Mouse (Mus musculus) testis, adult 2 months (tissue): Measurements from ENCODE around the gene Arel1.

ENCODE experiments used
- CTCF ChIP-seq: fragments of 200-500 bp; IDR thresholded peaks from 2 replicates; pipeline ENCODE4 v1.5.1; 2012; ENCODE audit warnings: low read depth, mild to moderate bottlenecking, inconsistent platforms, low read length, moderate library complexity; ENCODE audit not compliant: control insufficient read depth, insufficient read depth, insufficient replicate concordance
- POLR2A ChIP-seq: fragments of 200-500 bp; IDR thresholded peaks from 2 replicates; pipeline ENCODE4 v1.6.1; 2012; ENCODE audit warnings: low read depth, mild to moderate bottlenecking, inconsistent platforms, low read length, moderate library complexity; ENCODE audit not compliant: control insufficient read depth

GRCm38 (mm10) chr12:84907024-84907626 lies 63.6 kb downstream of the Arel1 start:
- TF ChIP-seq POLR2A (no peak), CTCF (no peak)
